Mouse (Mus musculus): Measurements from ENCODE around the gene Grhl3. TPM values are rescaled to one million over a fixed set of nuclear protein-coding genes. Genes with fewer than 3 reads are reported as not detected.

The Grhl3 gene
- polyA plus RNA-seq, 1 experiment from 2014 or later: 3.2 TPM

GRCm38 (mm10) chr4:135525057-135525456, 48.4 kb downstream of the Grhl3 start:
- no peak overlapping the region for H3K4me3 ChIP-seq (ENCODE audit: low read depth, low read length)
- no peak for ATAC-seq (ENCODE audit: low FRiP score)
- peak overlapping the region; percentile 4; the same call in 1 of the 2 replicates for H3K9ac ChIP-seq (ENCODE audit: low read length)
- peak; percentile 89 for DNase-seq (ENCODE audit: low spot score, missing footprints)
- no peaks in the 10 kb centered on the region for H3K9me3 ChIP-seq (ENCODE audit: control insufficient read depth, low read length)
- no peaks in the 10 kb centered on the region for H3K36me3 ChIP-seq (ENCODE audit: control insufficient read depth, insufficient read depth, low read length)
- H3K4me2 ChIP-seq: no peak overlapping the region
- WGBS: 56% methylated on average over 12 of the region's 12 CpGs
- H3K27ac ChIP-seq (ENCODE audit: low read depth, low read length): peak overlapping the region; percentile 51; the same call in 1 of the 2 replicates
- peaks cover 17% of the 10 kb centered on the region for H3K27me3 ChIP-seq (ENCODE audit: control insufficient read depth, insufficient read depth, low read length)
- peaks cover 32% of the 10 kb centered on the region for H3K4me1 ChIP-seq (ENCODE audit: control insufficient read depth, insufficient read depth, low read length)

- H3K27me3 ChIP-seq (ENCODE audit: control insufficient read depth, insufficient read depth, low read length): peaks cover 17% of the 10 kb centered on the region
- 2% methylated on average over 4 of the region's 7 CpGs for WGBS
- H3K4me2 ChIP-seq: no peak overlapping the region
- DNase-seq (ENCODE audit: low spot score, missing footprints): peak; percentile 92
- peak; percentile 71 for ATAC-seq (ENCODE audit: low FRiP score)
- no peak overlapping the region for H3K4me3 ChIP-seq (ENCODE audit: low read depth, low read length)
- H3K4me1 ChIP-seq (ENCODE audit: control insufficient read depth, insufficient read depth, low read length): peaks cover 32% of the 10 kb centered on the region
- H3K9me3 ChIP-seq (ENCODE audit: control insufficient read depth, low read length): no peaks in the 10 kb centered on the region
- peak overlapping the region; percentile 46; the same call in 1 of the 2 replicates for H3K27ac ChIP-seq (ENCODE audit: low read depth, low read length)
- H3K36me3 ChIP-seq (ENCODE audit: control insufficient read depth, insufficient read depth, low read length): no peaks in the 10 kb centered on the region
- no peak overlapping the region for H3K9ac ChIP-seq (ENCODE audit: low read length)
These were observed 49.5 kb downstream of the Grhl3 start for GRCm38 (mm10) chr4:135523939-135524338.

- H3K4me2 ChIP-seq: no peak overlapping the region
- ATAC-seq (ENCODE audit: low FRiP score) (no peak), DNase-seq (ENCODE audit: low spot score, missing footprints) (no peak)
- H3K4me3 ChIP-seq (ENCODE audit: low read depth, low read length): no peak overlapping the region
- no peak overlapping the region for H3K9ac ChIP-seq (ENCODE audit: low read length)
- WGBS: 83% methylated on average over 9 of the region's 9 CpGs
- peaks cover 15% of the 10 kb centered on the region for H3K4me1 ChIP-seq (ENCODE audit: control insufficient read depth, insufficient read depth, low read length)
- H3K27me3 ChIP-seq (ENCODE audit: control insufficient read depth, insufficient read depth, low read length): peaks cover 11% of the 10 kb centered on the region
- no peaks in the 10 kb centered on the region for H3K36me3 ChIP-seq (ENCODE audit: control insufficient read depth, insufficient read depth, low read length)
- H3K27ac ChIP-seq (ENCODE audit: low read depth, low read length): no peak overlapping the region
- H3K9me3 ChIP-seq (ENCODE audit: control insufficient read depth, low read length): no peaks in the 10 kb centered on the region
These were observed 53.0 kb downstream of the Grhl3 start for GRCm38 (mm10) chr4:135520421-135520820.

GRCm38 (mm10) chr4:135518135-135518534, 55.3 kb downstream of the Grhl3 start:
- Histone ChIP-seq H3K4me3 (ENCODE audit: low read depth, low read length) (no peak overlapping the region), H3K4me2 (no peak overlapping the region), H3K27ac (ENCODE audit: low read depth, low read length) (no peak overlapping the region), H3K36me3 (ENCODE audit: control insufficient read depth, insufficient read depth, low read length) (no peaks in the 10 kb centered on the region), H3K27me3 (ENCODE audit: control insufficient read depth, insufficient read depth, low read length) (0 out of 2 replicates have a peak, but pooled peaks cover 6% of the 10 kb centered on the region), H3K4me1 (ENCODE audit: control insufficient read depth, insufficient read depth, low read length) (no peaks in the 10 kb centered on the region), H3K9ac (ENCODE audit: low read length) (no peak overlapping the region), H3K9me3 (ENCODE audit: control insufficient read depth, low read length) (no peaks in the 10 kb centered on the region)
- ATAC-seq (ENCODE audit: low FRiP score): no peak
- 86% methylated on average over 12 of the region's 12 CpGs for WGBS
- no peak for DNase-seq (ENCODE audit: low spot score, missing footprints)

- Histone ChIP-seq H3K9me3 (ENCODE audit: control insufficient read depth, low read length) (no peaks in the 10 kb centered on the region), H3K27me3 (ENCODE audit: control insufficient read depth, insufficient read depth, low read length) (0 out of 2 replicates have a peak, but pooled peaks cover 2% of the 10 kb centered on the region), H3K4me1 (ENCODE audit: control insufficient read depth, insufficient read depth, low read length) (no peaks in the 10 kb centered on the region), H3K36me3 (ENCODE audit: control insufficient read depth, insufficient read depth, low read length) (no peaks in the 10 kb centered on the region), H3K27ac (ENCODE audit: low read depth, low read length) (no peak overlapping the region), H3K4me2 (no peak overlapping the region), H3K4me3 (ENCODE audit: low read depth, low read length) (no peak overlapping the region), H3K9ac (ENCODE audit: low read length) (no peak overlapping the region)
- no peak for ATAC-seq (ENCODE audit: low FRiP score)
- 49% methylated on average over 15 of the region's 15 CpGs for WGBS
- peak; percentile 92 for DNase-seq (ENCODE audit: low spot score, missing footprints)
These were observed 56.8 kb downstream of the Grhl3 start for GRCm38 (mm10) chr4:135516351-135517316.

- no peaks in the 10 kb centered on the region for H3K27me3 ChIP-seq (ENCODE audit: control insufficient read depth, insufficient read depth, low read length)
- no peak overlapping the region for H3K4me2 ChIP-seq
- 69% methylated on average over 14 of the region's 14 CpGs for WGBS
- no peaks in the 10 kb centered on the region for H3K36me3 ChIP-seq (ENCODE audit: control insufficient read depth, insufficient read depth, low read length)
- no peaks in the 10 kb centered on the region for H3K9me3 ChIP-seq (ENCODE audit: control insufficient read depth, low read length)
- DNase-seq (ENCODE audit: low spot score, missing footprints) (no peak), ATAC-seq (ENCODE audit: low FRiP score) (no peak)
- H3K4me3 ChIP-seq (ENCODE audit: low read depth, low read length): no peak overlapping the region
- no peak overlapping the region for H3K27ac ChIP-seq (ENCODE audit: low read depth, low read length)
- no peaks in the 10 kb centered on the region for H3K4me1 ChIP-seq (ENCODE audit: control insufficient read depth, insufficient read depth, low read length)
- peak overlapping the region; percentile 9; the same call in 1 of the 2 replicates for H3K9ac ChIP-seq (ENCODE audit: low read length)
These were observed 58.5 kb downstream of the Grhl3 start for GRCm38 (mm10) chr4:135514925-135515324.

GRCm38 (mm10) chr4:135513865-135514264, 59.6 kb downstream of the Grhl3 start:
- ATAC-seq (ENCODE audit: low FRiP score) (no peak), DNase-seq (ENCODE audit: low spot score, missing footprints) (no peak)
- Histone ChIP-seq H3K4me1 (ENCODE audit: control insufficient read depth, insufficient read depth, low read length) (no peaks in the 10 kb centered on the region), H3K9ac (ENCODE audit: low read length) (no peak overlapping the region), H3K27ac (ENCODE audit: low read depth, low read length) (no peak overlapping the region), H3K9me3 (ENCODE audit: control insufficient read depth, low read length) (no peaks in the 10 kb centered on the region), H3K4me2 (no peak overlapping the region), H3K4me3 (ENCODE audit: low read depth, low read length) (no peak overlapping the region), H3K27me3 (ENCODE audit: control insufficient read depth, insufficient read depth, low read length) (no peaks in the 10 kb centered on the region), H3K36me3 (ENCODE audit: control insufficient read depth, insufficient read depth, low read length) (no peaks in the 10 kb centered on the region)
- WGBS: 82% methylated on average over 7 of the region's 7 CpGs

GRCm38 (mm10) chr4:135509515-135509914, 63.9 kb downstream of the Grhl3 start:
- Histone ChIP-seq H3K4me1 (ENCODE audit: control insufficient read depth, insufficient read depth, low read length) (peaks cover 2% of the 10 kb centered on the region; the same call in 1 of the 2 replicates), H3K9ac (ENCODE audit: low read length) (no peak overlapping the region), H3K27ac (ENCODE audit: low read depth, low read length) (no peak overlapping the region), H3K36me3 (ENCODE audit: control insufficient read depth, insufficient read depth, low read length) (no peaks in the 10 kb centered on the region), H3K4me3 (ENCODE audit: low read depth, low read length) (no peak overlapping the region), H3K9me3 (ENCODE audit: control insufficient read depth, low read length) (no peaks in the 10 kb centered on the region), H3K4me2 (no peak overlapping the region), H3K27me3 (ENCODE audit: control insufficient read depth, insufficient read depth, low read length) (no peaks in the 10 kb centered on the region)
- DNase-seq (ENCODE audit: low spot score, missing footprints) (no peak), ATAC-seq (ENCODE audit: low FRiP score) (no peak)
- WGBS: 65% methylated on average over 12 of the region's 12 CpGs

GRCm38 (mm10) chr4:135508419-135509039, 64.9 kb downstream of the Grhl3 start:
- H3K4me3 ChIP-seq (ENCODE audit: low read depth, low read length): no peak overlapping the region
- no peaks in the 10 kb centered on the region for H3K27me3 ChIP-seq (ENCODE audit: control insufficient read depth, insufficient read depth, low read length)
- H3K9ac ChIP-seq (ENCODE audit: low read length): 0 out of 2 replicates have a peak overlapping the region, but pooled peaks have one; percentile 44
- 16% methylated on average over 13 of the region's 13 CpGs for WGBS
- DNase-seq (ENCODE audit: low spot score, missing footprints): peak; percentile 99
- H3K4me2 ChIP-seq: peak overlapping the region; percentile 37
- H3K9me3 ChIP-seq (ENCODE audit: control insufficient read depth, low read length): no peaks in the 10 kb centered on the region
- H3K4me1 ChIP-seq (ENCODE audit: control insufficient read depth, insufficient read depth, low read length): peaks cover 2% of the 10 kb centered on the region; the same call in 1 of the 2 replicates
- H3K27ac ChIP-seq (ENCODE audit: low read depth, low read length): no peak overlapping the region
- no peaks in the 10 kb centered on the region for H3K36me3 ChIP-seq (ENCODE audit: control insufficient read depth, insufficient read depth, low read length)
- 0 out of 2 replicates have a peak, but pooled peaks have one; percentile 48 for ATAC-seq (ENCODE audit: low FRiP score)

All from midbrain, embryonic 11.5 days (tissue).